Mouse (Mus musculus): ENCODE data around the gene Ralgapa1.
"Not testable (repeated sequence)": the region's sequence is repeated elsewhere in the genome, so short reads cannot be mapped to it uniquely, and the experiment has no call there.

Gene Ralgapa1

DNA sequence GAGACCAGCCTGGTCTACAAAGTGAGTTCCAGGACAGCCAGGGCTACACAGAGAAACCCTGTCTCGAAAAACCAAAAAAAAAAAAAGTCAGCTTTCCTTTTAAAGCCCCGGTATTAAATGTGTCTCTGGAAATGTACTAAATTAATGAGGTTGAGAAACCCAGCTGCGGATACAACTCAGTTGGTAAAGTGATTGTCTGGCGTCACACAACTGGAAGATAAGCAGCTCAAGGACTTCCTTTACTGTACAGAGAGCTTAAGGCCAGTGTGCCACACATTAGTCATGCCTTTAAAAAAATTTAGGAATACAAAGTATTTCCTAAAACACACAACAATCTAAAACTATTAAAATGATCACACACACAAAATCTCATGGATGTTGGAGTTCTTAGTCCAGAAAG, 22.2 kb downstream of the Ralgapa1 start:
- no peak for DNase-seq

DNA sequence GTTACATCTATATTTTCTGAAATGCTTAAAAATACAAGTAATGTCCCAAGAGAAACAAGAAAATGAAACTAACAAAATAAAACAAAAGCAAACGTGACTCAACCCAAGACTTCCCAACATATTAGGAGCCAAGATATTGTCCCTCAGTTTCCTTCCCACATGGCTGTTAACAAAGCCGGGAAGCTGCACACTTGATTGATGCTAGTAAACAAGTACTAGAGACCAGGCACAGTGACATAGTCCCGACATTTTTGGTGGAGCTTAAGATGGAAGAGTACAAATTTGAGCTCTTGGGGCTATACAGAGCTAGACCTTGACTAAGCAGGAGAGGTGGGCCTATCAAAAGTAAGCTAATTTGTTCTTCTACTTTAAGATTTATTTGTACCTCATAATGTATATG, 23.9 kb downstream of the Ralgapa1 start:
- no peak for DNase-seq

DNA sequence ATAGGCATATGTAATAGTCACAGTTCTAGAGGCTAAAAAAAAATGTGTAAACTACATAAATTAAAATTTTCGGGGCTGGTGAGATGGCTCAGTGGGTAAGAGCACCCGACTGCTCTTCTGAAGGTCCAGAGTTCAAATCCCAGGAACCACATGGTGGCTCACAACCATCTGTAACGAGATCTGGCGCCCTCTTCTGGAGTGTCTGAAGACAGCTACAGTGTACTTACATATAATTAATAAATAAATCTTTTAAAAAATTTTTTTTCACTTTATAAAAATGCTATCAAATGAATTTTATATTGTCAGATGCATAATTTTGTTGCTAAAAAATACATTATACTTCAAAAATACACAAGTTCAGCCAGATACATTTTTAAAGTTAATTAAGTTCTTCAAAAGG, 26.5 kb downstream of the Ralgapa1 start:
- not testable (repeated sequence) for DNase-seq

DNA sequence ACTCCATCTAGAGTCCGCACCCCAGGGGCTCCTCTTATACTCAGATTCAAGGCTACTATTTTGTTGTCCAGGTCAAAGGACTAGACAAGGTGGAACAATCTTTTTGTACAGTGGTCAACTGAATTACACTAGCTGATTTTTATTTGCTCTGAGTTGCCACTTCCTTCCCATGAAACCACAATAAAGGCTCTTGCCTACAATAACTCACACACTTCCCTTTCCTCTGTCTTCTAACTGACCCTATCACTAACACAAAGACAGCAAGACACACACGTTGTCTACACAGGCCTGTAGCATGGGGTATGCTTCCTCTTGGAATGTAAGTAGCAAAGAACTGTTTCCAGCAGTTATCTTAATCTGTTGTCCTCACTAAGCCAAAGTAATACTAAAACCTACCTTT, 35.7 kb downstream of the Ralgapa1 start:
- no peak for DNase-seq

DNA sequence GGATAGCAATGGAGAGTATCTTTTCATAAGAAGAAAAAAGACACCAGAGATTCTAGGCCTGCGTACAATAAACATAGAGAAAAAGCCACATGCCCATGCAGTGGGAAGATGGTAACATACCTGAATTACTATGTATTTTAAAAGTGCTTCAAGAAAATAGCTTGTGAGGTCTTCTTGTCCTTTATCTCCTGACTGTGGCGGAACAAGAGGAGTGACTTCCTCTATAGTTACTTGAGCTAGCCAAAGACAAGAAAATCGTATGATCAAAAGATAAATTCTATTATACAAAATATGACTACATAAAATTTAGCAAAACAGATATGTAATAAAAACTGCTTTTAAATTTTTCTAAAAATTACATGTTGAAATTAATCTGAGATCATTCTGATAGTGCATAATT, 38.3 kb downstream of the Ralgapa1 start:
- DNase-seq: no peak

DNA sequence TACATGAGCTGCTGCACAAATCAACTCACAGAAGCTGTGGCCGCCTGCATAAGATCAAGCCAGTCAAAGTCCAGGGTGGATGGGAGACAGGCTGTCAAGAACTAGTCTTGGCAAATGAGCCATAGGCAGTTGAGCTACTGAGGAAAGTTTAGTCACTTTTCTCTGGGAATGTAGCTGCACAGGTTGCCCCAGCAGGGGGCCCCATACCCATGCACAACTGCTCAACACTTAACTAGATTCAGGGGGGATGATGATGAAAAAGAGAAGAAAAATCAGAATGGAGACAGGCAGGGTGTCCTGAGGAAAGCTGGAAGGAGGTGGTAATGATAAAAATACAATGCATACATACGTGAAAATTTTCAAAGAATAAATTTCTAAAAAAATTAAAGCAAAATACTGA, 42.7 kb downstream of the Ralgapa1 start:
- DNase-seq: peak; percentile 5 to 7

DNA sequence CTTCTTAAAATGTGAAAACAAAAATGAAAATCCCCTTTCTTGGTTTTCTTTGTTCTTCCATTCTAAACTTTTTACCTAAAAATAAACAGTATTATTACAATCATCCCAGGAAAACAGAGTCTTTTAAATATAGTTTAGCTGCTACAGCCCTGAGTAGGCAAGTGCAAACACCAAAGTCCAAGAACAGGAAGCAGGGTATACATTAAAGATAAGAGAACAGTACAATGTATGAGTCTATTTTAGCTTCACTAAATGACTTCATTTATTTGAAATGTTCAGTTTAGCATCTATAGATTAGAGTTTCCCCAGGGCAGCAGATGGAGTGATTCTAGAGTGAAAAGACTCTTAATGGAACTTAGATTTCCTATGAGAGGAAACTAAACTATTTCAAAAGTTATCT, 43.6 kb downstream of the Ralgapa1 start:
- DNase-seq: no peak

DNA sequence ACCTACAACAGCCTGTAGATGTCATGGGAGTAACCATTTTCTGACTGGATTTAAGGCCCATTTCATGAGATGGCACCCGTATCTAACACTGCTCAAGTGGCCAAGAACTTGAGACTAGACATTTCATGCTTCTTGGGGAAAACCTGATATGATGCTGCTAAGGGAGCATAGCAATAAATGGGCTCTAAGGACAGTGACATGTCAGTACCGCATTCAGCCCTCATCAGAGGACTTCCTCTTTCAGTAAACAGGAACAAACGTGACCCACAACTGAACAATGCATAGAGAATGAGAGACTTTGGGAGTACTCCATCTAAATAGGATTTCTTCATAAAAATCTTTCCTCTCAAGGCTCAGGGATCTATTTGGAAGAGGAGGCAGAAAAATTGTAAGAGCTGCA, 46.7 kb downstream of the Ralgapa1 start:
- DNase-seq: no peak

DNA sequence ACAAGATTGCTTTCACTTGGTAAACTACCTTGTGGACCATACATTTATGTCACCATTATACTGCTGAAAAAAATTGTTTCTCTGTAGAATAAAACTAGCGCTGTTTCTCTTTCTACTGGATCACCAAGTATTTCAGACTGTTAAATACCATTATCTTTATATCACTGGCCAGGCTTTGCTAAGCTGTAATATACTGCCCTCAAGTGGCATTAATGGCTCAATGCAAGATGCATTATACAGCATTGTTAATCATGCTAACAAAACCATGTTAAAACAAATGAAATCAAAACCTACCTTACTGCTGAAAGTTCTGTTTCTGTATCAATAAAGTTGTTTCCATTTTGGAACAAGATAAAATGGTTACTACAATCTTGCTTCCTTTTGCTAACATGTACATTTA, 100.6 kb downstream of the Ralgapa1 start:
- DNase-seq: no peak

DNA sequence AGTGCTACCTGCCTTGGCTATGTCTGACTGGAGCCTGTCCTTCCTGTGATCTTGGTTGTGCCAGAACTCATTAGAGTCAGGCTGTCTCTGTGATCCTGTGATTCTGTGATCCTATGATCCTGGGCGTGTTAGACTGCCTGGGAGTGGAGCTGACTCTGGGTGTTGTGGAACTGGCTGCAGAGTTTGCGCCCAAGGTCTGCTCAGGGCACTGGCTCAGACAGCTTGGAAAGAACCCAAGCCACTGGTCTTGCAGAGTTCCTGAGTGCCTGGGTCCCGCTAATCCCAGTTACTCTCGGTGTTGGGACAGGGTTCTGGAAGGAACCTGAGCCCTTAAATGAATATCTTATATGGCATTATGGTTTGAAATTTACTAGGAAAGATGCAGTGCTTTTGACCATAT, 115.1 kb downstream of the Ralgapa1 start:
- no peak for DNase-seq

DNA sequence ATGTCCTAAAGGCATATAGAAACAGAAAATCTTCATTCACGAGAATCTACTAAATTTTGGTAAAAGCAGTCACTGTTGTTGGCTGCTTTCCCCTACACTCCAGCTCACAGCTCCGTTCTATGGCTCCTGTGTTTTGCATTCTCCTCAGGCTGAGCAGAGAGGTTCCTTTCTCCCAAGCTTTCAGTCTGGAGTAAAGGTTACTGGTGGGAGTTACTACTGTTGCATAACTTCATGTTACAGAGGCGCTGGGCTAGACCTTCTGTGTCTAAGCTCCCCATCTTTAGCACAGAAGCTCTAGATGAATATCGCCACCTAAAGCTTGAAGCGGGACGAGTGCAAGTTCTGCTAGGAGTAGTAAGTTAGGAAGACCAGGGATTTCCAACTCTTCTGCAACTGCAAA, 154.3 kb downstream of the Ralgapa1 start:
- DNase-seq: no peak

DNA sequence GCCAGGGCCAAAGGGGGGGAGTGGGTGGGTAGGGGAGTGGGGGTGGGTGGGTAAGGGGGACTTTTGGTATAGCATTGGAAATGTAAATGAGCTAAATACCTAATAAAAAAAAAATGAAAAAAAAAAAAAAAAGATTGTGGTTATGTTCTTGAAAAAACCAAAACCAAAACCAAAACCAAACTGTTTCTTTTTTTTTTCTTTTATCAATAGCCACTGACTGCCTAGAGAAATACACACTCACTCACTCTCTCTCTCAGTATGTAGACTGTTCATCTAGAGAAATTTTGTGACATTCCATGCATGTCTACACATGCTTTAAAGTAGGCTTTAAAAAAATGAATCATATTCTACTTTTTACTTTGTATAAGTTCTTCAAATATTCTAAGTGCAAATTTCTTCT, 157.8 kb downstream of the Ralgapa1 start:
- not testable (repeated sequence) for DNase-seq

DNA sequence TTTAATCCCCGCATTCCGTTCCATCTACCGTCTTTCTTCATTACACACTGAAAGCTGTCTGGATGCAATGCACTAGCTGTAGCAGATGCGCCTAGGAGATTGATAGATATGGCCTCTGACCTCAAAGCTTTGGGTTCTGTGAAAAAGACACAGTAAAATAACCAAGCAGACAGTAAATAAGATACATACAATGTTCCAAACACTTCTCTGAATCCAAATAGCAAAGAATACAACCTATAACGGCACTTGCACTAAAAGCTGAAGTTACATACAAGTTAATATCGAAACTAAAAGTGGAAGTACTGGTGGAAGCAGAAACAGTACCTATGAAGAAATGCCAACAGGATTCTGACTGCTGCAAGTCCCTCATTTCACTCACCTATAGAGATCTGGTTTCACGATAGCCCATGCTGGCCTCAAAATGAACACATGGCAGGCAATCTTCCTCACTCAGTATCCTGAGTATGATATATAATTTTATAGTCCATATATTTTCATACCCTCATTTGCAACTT, 172.9 kb downstream of the Ralgapa1 start:
- DNase-seq: no peak

DNA sequence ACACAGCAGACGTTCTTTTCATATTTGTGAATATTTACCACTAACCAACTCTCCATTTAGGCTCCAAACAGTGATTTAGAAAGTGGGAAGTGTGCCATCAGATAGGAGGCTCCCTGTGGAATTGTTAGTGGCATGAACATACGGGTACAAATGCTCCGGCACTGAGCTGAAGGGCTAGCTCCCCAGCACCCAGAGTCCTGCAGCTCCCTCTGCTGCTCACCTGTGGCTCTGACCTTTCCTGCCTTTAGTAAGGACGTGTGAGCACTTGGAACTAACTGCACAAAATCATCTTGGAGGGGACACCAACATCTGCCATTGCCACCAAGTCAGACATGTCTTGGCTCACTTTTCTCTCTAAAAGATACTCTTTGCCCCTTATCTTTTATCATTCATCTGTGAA, 194.3 kb downstream of the Ralgapa1 start:
- no peak for DNase-seq

DNA sequence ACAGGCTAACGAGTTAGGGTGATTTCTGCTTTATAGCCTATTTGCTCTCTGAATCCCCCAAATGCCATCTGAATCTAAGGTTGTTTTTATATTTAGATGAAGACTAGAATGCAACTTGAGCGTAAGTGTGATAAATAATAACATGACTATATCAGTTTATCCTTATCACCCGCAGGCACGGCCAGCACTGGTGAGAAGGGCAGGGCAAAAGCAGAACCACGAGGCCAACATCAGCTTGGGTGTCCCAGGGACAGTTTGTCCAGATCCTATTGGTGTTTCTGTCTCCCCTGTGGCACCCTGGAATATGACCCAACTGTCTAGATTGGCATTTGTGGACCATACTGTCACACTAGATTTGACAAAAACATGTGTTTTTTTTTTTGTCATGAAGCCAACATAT, 197.7 kb downstream of the Ralgapa1 start:
- no peak for DNase-seq

DNA sequence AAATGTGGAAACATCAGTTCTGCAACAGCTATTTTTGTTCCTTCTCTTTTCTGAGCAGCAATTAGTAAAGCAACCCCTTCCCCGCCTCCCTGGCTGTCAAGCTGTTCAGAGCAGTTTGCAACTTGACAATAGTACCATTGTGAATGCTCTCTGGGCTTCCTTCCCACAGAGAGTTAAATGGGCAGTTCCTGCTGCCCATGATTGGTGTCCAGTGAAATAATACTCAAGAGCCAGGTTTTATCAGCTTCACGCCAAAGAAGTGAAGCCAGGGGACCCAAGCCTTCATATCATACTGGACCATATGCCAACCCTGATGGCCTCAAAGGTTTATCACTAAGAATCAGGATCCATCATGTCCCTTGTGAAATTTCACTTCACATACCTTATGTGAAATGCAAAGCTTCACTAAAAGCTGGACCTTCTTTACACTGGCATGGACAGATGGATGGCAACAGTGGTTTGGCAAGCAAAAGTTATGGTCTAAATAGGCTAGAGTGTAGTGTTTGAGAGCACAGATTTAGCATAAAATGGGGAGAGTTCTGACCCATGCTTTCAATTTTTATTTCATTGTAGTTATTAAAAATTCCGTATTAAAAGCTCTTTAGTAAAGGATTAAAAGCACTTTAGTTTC, 198.2 kb downstream of the Ralgapa1 start:
- DNase-seq: no peak

DNA sequence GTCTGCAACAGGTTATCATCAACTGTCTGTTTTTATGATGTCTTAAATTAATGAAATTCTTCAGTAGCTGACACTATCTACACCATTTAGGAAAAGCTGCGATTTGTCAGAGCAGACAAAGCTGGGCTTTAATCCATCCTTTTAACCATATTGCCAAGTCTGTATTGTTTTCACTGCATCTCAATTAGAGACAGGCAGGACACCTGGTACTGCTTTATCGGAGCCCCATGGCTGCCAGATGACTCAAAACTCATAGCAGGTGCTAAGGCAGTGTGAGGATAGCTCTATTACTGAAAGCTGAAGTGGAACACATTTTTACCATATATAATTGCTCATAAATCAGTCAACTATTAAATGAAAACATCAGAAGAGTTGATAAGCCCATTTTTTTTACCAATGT, 200.6 kb downstream of the Ralgapa1 start:
- DNase-seq: no peak

DNA sequence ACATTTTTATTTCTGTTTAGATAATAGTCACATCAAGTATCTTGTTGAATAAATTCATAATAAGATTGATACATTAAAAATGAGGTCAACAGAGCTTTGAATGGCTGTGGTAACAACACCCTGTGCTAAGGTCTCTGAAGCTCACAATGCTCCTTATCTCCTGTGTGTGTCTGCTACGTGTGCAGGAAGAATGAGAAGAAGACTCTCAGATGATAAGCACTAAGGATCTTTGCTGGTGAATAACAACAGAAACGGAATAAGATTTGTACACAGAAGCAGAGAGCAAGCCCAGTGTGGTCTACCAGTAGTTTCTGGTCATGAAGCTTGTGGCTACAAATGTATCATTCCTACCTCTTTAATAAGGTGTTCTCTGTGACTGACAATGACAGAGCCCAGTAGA, 210.2 kb downstream of the Ralgapa1 start:
- no peak for DNase-seq

DNA sequence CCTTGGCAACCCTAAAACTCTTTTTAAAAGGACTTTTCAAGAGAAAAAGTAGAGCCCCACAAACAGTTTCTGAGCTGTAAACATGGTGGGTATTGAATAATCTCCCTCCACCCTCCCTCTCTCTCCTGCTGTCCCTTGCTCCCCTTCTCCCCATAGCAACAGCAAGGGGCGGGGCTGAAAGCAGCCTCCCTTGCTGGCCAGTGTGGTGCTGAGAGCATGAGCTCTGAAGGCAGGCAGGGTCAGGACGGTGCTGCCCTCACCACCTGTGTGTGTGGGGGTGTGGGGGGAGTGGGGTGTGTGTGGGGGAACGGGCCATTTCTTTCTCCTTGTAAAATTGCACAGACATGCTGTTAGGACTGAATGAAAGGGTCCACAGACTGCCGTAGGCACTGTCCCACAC, 213.1 kb downstream of the Ralgapa1 start:
- DNase-seq: no peak

DNA sequence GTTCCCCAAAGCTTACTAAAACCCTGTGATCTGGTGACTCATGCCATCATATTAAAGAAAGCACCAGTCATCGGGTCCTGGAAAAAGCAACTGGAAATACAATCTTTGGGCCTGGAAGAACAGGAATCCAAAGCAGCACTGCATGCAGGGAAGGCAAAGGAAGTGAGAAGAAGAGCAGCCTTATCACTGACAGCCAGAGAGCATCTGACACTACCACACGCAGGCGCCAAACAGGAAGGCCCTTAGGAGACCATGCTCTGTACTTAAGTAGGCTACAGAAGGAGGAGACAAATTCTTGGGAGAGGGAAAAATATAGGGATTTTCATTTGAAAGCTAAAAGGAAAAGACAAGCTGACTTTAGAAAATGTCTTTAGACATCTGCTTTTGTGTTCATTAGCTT, 216.6 kb downstream of the Ralgapa1 start:
- DNase-seq: no peak

DNA sequence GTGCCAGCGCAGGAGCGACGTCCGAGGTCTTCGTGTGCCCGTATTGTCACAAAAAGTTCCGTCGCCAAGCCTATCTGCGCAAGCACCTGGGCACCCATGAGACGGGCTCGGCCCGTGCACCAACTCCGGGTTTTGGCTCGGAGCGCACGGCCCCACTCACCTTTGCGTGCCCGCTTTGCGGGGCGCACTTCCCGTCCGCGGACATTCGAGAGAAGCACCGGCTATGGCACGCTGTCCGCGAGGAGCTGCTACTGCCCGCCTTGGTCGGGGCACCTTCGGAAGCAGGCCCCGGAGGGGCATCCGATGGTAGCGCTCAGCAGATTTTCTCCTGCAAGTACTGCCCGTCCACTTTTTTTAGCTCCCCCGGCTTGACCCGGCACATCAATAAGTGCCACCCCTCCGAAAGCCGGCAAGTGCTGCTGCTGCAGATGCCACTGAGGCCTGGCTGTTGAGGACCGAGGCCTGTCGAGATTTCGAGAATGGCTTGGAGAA, 220.4 kb downstream of the Ralgapa1 start:
- DNase-seq: no peak

DNA sequence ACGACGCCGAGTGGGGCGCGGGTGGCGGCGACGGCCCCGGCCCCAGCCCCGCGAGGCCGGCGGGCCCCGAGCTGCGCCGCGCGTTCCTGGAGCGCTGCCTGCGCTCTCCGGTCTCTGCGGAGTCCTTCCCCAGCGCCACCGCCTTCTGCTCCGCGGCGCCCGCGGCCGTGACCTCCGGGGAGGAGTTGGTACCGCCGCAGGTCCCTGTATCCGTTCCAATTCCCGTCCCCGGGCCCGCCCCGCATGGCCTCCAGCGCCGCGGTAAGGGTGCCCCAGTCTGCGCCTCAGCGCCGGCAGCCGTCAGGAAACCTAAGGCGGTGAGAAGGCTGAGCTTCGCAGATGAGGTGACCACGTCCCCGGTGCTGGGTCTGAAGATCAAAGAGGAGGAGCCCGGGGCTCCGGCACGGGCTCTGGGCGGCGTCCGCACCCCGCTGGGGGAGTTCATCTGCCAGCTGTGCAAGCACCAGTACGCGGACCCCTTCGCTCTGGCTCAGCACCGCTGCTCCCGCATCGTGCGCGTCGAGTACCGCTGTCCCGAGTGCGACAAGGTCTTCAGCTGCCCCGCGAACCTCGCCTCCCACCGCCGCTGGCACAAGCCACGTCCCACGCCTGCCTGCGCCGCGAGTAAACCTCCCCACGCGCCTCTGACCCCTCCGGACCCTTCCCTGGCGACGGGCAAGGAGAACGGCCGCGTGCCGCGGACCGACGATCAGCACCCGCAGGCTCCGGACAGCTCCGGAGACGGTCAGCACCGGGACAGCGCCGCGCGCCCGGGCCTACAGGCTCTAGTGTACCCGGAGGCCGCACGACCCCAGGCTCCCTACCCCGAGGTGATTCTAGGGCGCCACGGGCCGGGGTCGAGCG, 221.1 kb downstream of the Ralgapa1 start:
- peak in 1 of 2 experiments; percentile 5 for DNase-seq

DNA sequence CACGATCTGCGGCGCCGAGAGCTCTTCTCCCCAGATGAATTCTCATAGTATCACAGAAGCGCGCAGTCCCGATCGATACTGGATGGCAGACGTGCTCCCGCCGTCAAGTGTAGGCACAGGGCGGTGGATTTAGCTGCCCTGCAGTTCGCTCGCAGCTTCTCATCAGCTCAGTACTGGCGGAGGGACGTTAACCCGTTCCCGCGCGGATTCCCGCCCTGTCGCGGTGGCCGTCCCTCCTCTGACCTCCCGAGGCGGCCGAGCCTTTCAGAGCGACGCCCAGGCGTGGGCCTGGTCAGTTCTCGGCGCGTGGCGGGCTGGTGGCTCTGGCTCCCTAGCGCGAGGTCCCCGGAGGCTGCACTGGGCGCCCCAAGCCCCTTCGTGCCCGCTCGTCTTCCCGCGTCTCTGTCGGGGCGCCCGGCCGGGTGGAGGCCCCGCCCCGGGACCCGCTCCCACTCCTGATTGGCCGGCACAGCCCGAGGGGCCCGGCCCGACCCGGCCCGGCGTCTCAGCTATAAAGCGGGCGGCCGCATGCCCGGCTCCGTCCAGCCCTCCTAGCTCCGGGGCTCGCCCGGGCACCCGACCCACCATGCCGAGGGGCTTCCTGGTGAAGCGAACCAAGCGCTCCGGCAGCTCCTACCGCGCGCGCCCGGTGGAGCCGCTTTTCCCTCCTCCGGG, 221.9 kb downstream of the Ralgapa1 start, which contains the start of gene Insm2:
TSS of gene Insm2 (plus strand) at position 541 of the 675 bp plus-strand sequence.
- DNase-seq: no peak

DNA sequence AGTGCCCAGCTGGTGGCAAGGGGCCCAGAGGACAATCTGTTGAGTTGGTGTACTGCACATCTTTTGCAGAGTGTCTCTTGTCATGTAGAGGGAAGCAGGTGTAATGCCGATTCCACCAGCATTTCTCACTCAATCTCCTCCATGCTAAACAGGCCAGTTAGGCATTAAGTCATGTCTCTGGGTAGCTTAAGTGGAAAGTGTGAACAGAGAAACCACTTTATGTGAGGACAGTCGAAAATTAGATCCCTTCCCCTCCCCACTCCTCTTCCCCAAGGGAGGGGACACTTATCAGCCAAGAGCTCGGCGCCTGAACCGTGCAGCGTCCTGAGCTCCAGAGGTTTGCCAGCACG, 222.5 kb downstream of the Ralgapa1 start:
- DNase-seq: no peak
